Mouse (Mus musculus) 3134 (cell line): ENCODE data around the gene Islr.

Source experiments
- DNase-seq: peaks from one replicate; pipeline ENCODE4 v3.0.0-alpha.2; 2011; ENCODE audit warnings: low spot score; ENCODE audit not compliant: insufficient read length; ENCODE audit errors: extremely low read depth

Islr gene

DNA sequence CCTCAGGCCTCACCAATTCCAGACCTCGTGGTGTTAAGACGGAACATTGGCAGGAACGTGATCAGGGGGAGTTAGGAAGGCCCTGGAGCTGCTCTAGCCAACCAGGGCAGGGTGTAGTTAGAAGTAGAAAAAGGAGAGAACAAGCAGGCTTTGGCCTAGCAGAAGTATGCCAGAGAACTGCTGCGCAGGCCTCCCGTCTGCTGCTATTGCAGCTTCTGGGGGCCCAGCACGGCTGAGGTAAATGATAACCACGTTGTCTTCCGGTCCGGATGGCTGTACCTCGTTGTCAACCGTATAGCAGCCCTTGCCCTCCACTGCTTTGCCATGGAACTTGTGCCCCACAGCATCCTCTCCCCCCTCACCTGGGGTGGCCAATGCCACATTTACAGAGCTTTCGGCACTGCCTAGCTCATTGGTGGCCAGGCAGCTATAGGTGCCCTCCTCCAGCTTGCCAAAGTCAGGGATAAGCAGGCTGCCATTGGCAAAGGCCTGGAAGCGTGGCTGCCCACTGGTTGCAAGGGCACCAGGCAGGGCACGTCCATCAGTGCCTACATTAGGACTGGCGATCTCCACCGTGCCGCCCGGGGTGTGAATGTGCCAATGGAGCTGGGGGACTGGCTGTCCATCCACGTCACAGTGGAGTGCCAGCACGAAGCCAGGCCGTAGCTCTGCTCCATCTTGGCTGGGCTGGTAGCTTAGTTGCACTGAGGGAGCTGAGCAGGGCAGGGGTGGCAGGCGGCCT lies 47.1 kb downstream of the Islr start:
- no peak for DNase-seq

DNA sequence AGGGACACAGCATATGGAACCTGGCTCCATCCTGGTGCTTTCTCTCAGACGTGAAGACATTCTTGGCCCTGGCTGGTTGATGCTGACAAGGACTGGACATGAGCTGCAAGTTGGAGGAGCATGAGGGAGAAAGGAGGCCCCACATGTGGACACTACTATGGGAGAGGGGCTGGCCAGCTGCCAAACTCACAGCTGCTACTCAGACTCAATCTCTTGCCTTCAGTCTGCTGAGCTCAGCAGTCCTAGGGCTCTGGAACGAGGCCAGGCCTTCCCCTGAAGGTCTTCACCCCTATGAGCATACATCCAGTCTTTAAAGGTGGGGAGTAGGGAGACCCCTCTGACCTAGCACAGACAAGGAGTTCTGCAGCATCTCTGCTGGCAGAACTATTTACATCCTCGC lies 48.7 kb downstream of the Islr start:
- DNase-seq, result no peak

DNA sequence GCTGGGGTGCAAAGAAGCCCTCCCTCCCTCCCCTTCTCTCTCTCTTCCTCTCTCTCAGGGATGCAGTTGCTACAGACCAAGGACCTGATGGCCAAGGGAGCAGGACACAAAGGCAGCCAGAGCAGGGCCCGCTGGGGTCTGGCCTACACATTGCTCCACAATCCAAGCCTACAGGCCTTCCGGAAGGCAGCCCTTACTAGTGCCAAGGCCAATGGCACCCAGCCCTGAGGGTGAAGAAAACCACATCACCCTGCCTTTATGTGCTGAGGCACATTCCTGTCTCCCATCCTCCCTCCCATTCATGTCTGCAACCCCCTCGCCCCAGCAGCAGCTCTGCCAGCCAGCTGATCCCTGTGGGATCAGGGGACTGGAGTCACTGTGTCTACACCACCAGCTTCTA lies 51.0 kb downstream of the Islr start:
- peak; percentile 45 for DNase-seq

DNA sequence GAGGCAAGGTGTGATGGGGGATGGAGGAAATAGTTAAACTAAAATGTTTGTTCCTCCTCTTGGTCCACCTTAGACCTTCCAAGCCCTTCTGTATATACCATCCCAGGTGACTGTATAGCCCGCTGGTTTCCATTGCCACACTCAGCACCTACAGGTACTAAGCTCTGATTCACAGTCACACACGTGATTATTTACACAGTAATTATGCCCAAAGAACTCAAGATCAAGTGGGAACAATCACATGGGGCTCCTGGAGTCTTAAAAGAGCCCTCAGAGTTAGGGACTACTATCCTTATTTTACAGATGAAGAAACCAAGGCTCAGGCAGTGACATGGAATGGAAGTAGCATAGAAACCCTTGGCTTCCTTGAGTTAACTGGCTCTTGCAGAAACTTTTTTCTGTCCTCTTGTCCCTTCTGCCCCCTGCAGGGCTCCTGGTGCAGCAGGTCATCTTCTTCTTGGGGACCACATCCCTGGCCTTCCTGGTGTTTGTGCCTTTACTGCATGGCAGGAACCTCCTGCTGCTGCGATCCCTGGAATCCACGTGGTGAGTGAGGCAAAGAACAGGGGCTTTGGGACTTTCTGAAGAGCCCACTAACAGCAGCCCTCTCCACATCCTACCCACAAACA lies 53.3 kb downstream of the Islr start:
- DNase-seq, result no peak

DNA sequence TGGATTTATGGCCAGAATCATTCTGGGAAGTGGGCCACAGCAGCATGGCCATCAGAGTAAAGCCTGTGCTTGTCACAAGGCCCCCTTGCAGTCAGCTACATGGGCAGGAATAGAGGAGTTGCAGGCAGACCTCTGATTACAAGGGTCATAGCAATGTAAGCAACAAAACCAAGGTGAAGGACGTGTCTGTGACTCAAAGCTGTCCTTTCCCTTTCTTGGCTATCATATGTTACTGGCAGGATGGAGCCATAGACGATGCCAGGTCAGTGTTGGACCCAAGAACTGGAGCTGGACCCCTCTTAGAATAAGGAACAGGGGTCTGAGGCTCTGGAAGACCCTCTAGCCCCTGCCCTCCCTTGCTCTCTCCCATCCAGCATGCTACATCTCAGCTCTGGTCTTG lies 55.3 kb downstream of the Islr start:
- DNase-seq, result no peak

DNA sequence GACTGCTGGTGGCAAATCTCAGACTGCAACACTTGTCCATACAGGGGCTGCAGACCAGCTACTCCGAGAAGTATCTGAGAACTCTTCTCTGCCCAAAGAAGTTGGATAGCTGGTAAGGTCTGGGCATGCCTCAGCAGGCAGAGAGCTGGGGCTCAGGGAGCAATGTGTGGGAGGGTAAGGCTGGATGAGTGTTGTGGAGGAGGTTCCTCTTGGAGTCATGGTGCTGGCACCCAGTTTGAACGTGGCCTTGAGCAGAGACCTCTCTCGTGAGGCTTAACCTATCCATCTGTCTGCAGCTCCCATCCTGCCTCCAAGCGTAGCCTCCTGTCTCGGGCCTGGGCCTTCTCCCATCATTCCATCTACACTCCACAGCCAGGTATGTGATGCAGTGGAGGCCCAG lies 58.7 kb downstream of the Islr start:
- DNase-seq, result no peak

DNA sequence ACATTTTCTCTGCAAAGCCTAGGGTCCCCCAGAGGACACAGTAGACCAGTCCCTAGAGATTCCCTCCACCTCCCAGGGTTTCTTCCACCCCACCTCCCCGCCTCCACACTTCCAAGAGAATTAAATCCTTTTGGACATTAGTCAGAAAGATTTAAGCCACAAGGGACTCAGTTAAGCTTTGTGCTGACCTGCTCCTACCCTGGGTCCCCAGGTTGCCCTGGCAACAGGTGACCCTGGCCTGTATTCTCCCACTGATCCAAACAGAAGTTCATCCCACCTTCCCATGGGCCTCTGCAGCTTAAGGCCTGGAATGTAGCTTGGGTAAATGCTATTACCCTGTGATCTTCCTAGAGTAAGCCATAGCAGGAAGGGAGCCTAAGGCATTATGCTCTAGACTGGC lies 59.4 kb downstream of the Islr start:
- no peak for DNase-seq

DNA sequence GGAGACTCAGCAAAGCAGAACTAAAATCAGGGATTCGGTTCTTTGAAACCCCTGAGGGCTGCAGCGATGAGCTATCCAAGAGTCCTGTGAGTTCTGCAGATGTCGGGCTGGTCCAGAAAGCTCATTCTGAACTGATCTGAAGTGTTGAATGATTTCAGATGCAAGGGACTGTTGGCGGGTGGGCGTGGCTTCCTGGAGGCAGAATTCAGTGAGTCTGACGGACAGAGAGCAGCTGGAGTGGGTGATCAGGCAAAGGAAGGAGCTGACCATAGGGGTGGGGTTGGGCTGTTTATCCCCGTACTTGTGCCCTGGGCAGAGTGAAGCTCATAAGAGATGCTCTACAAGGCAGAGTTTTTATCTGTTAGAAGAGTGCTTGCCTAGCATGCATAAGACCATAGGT lies 60.7 kb downstream of the Islr start:
- no peak for DNase-seq

DNA sequence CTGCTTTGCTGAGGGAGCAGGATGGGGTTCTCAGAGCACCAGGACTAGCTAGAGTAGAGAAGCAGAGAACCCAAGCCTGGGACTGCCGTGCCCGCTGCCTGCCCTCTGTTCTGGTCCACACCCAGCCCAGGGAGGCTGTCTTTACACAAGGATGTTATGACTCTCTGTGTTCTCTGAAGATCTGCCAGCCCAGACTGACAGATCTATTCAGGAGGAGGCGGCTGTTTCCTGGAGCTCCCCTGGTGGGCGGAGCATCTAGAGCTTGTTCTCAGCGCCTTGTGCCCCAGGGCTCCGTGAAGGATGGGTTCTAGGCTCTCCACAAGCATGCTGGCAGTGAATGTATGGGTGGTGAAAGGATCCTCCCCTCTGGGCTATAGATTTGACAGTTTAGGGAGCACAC lies 64.2 kb downstream of the Islr start:
- DNase-seq, result no peak

DNA sequence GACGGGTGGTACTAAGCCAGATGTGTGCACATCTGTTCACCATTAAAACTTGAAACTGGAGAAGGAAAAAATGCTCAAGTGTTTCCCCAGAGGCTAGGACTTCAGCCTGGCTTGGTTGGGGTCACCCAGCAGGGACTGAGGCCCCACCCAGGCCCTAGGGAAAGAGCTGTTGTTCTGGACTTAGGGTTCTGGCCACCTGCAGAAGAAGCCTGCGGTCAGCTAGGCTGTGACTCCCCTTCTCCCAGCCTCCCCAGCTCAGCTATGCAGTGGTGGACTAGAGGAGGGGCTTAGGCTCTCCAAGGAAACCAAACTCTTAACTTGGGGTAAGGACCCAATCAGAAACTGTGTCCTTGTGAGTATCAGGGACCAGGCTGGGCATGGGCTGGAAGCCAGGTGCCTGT lies 68.2 kb downstream of the Islr start:
- no peak for DNase-seq

DNA sequence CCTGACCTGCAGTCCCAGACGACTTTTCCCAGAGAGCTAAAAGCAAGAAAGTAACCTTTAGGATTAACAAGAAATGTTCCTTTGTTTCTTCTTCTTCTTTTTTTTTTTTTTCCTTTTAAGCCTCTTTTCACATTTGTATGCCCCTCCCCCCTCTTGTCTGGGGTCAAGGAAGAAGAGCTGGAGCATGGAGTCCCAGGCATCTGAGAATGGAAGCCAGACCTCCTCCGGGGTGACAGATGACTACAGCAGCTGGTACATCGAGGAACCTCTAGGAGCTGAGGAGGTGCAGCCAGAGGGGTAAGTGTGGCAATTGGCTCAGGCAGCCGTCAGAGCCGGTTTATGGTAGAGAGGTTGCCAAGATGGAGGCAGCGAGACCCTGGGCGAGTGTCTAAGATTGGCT lies 69.2 kb downstream of the Islr start:
- no peak for DNase-seq

DNA sequence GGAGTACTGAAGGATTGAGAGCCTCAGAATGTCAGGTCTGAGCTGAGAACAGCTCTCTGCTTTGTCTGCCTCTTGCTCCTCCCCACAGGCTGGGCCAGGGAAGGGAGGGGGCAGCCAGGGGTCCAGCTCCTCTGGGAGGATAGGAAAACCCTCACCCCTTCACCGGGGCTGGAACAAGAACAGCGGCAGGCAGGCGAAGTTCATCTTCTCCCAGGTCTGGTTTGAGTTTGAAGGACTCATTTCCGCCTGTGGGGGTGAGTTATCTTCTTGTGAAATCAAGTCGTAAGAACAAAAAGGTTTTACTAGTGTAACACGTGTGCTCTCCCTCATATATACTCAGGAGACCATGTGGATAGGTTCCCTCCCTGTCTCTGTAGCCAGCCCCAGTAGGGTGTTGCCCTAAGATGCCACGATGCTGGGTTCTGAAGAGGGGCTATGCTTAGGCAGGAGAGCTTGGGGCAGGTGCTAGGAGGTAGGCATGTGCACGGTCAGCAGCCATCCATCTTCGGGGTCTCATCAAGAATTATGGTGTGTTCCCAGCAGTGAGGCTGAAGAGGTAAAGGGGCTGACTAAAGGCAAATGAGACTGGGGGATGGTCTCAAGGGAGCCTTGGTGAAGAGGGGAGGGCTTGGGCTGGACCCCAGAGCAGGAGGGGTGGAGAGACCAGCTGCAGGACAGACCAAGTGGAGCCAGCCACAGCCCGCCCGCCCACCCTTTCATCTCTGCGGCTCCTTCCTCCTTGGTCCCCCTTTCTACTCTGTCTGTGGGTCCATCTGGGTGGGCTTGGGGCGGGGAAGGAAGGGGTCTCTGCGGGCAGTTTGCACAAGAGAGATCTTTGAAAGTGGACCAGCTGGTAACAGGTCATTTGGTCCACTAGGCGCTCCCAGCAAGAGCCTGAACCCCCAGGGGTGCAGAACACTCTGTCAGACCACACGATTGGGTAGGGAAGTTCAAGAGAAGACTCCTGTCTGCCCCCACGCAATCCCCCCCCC lies 69.9 kb downstream of the Islr start:
- no peak for DNase-seq

DNA sequence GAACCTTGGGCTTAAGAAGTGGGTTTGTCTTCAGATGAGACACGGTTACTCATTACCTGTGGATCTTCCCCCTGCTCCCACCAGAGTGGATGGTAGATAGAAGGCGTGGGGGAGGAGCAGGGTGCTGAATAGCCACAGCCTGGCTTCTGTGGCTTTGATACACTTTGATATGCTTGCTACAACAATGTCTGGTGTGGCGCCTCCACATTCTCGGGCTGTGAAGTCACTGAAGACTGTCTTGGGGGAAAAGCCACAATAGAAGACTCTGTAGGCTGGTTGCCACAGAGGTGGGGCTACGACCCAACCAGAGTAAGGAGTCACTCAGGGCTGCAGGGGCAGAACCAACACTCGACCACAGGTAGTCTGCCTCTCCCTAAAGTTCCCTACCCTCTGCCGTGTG lies 72.4 kb downstream of the Islr start:
- DNase-seq, result no peak

DNA sequence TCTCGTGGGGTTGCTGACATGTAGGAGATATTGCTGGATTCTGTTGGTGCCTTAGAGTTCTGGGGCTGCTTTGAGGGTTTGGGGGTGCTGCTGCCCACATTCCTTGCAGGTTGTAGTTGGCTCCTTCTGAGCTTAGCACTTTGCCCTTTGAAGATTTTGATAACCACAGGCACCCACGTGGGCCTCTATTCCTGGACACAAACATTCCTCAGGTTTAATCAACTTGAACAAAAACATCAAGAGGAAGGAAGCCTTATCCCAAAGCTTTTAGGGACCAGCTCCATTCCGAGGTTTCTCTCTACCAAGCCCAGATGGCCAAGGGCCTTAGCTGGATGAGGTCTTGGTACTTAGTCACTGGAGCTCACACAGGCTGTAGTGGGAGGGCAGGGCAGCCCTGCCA lies 73.2 kb downstream of the Islr start:
- DNase-seq, result no peak

DNA sequence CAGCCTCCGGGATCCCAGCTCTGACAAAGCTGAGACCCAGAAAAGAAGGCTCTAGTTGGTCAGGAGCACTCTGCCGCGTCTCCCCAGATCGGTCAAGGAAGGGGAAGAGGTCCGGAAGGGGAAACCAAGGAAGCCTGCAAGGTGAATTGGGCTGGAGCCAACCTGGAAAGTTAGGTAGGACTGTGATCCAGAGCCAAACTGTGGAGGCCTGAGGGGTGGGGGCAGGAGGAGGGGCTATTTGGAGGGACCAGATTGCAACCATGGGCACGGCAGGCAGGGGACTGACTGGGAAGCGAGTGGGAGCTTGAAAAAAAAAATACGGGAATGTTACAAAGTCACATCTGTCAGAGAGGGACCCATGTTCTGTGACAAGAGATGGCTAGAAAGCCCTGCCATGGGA lies 74.6 kb downstream of the Islr start:
- DNase-seq, result no peak

DNA sequence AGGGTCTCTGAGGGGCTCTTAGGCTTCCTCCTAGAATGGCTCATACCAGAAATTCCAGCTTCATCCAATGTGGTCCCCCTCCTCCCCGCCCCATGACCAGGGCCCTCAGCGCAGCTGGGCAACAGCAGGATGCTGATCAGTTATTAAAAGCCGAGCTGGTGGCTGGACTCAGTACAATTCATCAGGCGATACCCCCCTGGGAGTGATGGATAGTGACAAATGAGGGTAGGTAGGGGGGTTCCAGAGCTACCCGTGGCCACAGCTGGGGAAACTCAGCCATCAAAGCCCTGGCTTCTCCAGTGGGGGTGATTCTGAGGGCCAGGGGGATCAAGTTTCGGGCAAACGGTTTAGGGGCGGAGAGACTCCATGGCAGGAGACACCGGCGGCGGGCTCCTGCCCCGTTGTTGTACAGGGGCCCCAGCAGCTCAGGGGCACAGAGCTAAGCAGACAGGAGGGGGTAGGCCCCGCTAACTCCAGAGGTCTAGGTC lies 75.1 kb downstream of the Islr start:
- DNase-seq, result no peak

DNA sequence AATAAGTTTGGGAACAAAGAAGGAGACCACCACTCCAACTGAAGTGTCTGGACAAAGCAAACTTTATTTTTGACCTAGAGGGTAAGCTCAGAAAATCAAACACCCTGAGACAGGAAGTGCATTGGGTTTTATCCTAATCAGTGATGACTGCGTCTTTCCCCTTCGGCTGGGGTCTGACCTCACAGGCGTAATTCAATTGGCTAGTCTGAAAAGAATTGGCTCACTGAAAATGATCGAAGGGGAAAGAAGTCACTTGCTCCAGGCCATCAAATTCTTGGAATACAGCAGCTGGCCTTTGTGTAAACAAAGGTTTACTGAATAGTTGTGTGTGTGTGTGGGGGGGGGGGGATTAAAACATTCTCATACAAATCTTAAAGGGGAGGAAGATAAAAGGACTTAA lies 78.3 kb downstream of the Islr start:
- DNase-seq, result no peak

DNA sequence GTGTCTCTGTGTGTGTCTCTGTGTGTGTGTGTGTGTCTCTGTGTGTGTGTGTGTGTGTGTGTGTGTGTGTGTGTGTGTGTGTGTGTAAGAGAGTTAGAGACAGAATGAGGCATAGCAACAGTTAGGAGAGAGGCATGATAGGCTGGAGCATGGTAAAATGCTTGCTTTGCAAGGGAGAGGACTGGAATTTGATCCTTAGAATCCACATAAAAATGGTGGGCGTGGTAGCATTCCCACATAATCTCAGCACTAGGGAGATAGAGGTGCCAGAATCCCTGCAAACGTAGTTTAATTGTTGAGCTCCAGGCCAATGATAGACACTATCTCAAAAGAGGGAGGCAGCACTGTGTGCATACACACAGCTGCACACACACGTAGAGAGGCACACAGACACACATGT lies 79.0 kb downstream of the Islr start:
- no peak for DNase-seq

DNA sequence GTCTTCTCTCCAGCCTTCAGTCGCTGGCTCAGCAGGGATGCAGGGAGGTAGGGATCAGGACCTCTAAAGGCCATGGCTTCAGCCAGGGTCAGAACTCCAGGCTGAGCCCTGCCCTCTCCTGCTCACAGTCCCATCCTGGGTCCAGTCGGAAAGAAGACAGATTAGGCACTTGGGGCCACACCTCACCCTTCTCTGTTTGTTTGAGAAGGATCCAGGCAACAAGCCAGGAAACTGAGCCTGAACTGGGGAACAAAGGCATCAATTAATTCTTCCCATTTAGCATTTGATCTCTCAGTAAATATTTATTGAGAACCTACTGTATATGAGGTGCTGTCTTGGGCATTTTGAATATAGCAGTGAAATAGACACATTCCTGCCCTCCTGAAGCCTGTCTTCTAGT lies 85.4 kb downstream of the Islr start, which contains the start of gene Ccdc33:
Gene Ccdc33 (minus strand): TSS at position 153 of the 400 bp plus-strand sequence.
- DNase-seq, result no peak

DNA sequence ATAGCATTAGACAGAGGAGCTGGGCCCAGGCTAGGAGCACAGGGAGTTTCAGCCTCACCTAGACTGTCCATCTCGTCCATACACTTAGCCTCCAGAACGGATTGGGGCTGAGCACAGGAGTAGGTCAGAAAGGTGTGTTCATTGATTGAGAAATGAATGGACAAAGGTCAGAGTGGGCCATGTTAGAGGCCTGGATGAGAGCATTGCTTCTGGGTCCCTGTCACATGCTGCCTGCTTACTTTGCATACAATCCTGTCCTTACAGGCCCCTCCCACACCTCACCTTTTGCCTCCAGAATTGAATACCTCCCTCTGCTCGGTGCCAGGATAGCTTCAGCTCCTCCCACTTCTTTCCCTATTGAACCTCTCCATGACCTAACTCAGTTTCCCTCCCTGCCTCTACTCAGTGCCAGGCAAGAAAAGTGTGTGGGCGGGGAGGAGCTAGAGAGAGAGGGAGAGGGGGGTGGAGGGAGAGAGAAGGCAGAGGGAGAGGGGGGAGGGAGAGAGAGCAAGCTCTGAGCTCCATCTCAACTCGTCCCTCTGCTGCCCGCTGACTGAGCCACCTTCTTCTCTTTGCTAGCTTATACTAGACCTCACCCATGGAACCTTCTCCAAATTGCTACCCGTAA lies 88.0 kb downstream of the Islr start:
- DNase-seq, result no peak
